Mouse (Mus musculus): ENCODE results near the gene Zfp595.

- TF ChIP-seq CTCF (IDR thresholded peaks at IDR 0.05; ENCODE audit: low read depth) (no peak), EP300 (IDR thresholded peaks at IDR 0.05; ENCODE audit: low read depth) (no peak)
Measured at GRCm38 (mm10) chr13:67268568-67269369, 63.6 kb downstream of the Zfp595 start.

All from liver, postnatal 0 days (tissue).